Mouse (Mus musculus) lung, postnatal 0 days (tissue): ENCODE data around the gene Thegl.

Experiments
- CTCF ChIP-seq: IDR thresholded peaks from 2 replicates; pipeline ENCODE4 v1.5.1; 2016; ENCODE audit warnings: antibody characterized with exemption, mild to moderate bottlenecking
- EP300 ChIP-seq: IDR thresholded peaks from 2 replicates; pipeline ENCODE4 v1.6.1; 2016; ENCODE audit warnings: antibody characterized with exemption, mild to moderate bottlenecking, control low read depth

DNA sequence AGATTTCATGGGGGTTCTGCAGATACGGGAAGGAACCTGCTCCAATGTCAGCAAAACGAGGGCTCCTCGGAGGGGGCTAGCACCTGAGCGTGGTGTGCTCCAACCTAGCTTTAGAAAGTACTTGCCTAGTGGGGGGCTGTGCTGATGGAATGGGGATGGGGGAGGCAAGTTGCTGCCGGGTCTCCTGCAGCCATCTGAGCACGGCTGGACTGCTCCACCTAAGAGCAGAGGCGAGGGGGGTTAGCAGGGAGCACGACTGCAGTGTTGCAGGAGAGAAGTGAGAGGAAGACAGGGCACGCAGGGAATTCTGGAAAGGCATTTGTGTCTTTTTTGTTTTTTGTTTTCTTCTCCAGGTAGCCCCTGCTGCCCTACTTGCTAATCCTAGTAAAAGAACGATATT lies 44.5 kb downstream of the Thegl start:
- TF ChIP-seq CTCF = no peak
- no peak for TF ChIP-seq EP300
